Mouse (Mus musculus): ENCODE results near the gene Spag9. TPM values are rescaled to one million over a fixed set of nuclear protein-coding genes. Genes with fewer than 3 reads are reported as not detected.
A peak's percentile ranks its signal among the peaks of the same experiment; 100 is the strongest.

Spag9 gene
- total RNA-seq, 2 experiments from 2014 or later, result 25.3 to 51.1 TPM

GRCm38 (mm10) chr11:94148105-94148696, 152.3 kb downstream of the Spag9 start:
- no peak for ATAC-seq (replicated peaks; ENCODE audit: poor library complexity, severe bottlenecking)

- peak; percentile 84 for ATAC-seq (replicated peaks; ENCODE audit: poor library complexity, severe bottlenecking)
Measured at GRCm38 (mm10) chr11:94148931-94149491, 153.1 kb downstream of the Spag9 start.

GRCm38 (mm10) chr11:94149509-94150259, 153.8 kb downstream of the Spag9 start:
- peak; percentile 45 for ATAC-seq (replicated peaks; ENCODE audit: poor library complexity, severe bottlenecking)

GRCm38 (mm10) chr11:94150519-94151470, 154.9 kb downstream of the Spag9 start:
- ATAC-seq (replicated peaks; ENCODE audit: poor library complexity, severe bottlenecking), result no peak

GRCm38 (mm10) chr11:94154201-94154600, 158.3 kb downstream of the Spag9 start:
- no peak for ATAC-seq (replicated peaks; ENCODE audit: poor library complexity, severe bottlenecking)

GRCm38 (mm10) chr11:94158521-94158920, 162.6 kb downstream of the Spag9 start:
- ATAC-seq (replicated peaks; ENCODE audit: poor library complexity, severe bottlenecking), result no peak

GRCm38 (mm10) chr11:94159066-94159880, 163.4 kb downstream of the Spag9 start:
- ATAC-seq (replicated peaks; ENCODE audit: poor library complexity, severe bottlenecking), result no peak

GRCm38 (mm10) chr11:94159911-94160415, 164.1 kb downstream of the Spag9 start:
- no peak for ATAC-seq (replicated peaks; ENCODE audit: poor library complexity, severe bottlenecking)

- ATAC-seq (replicated peaks; ENCODE audit: poor library complexity, severe bottlenecking), result peak; percentile 81
Measured at GRCm38 (mm10) chr11:94160443-94161266, 164.8 kb downstream of the Spag9 start.

GRCm38 (mm10) chr11:94161267-94161646, 165.4 kb downstream of the Spag9 start:
- peak; percentile 85 for ATAC-seq (replicated peaks; ENCODE audit: poor library complexity, severe bottlenecking)

GRCm38 (mm10) chr11:94161867-94162581, 166.1 kb downstream of the Spag9 start:
- ATAC-seq (replicated peaks; ENCODE audit: poor library complexity, severe bottlenecking), result no peak

- no peak for ATAC-seq (replicated peaks; ENCODE audit: poor library complexity, severe bottlenecking)
Measured at GRCm38 (mm10) chr11:94163005-94163767, 167.3 kb downstream of the Spag9 start.

GRCm38 (mm10) chr11:94165745-94166144, 169.9 kb downstream of the Spag9 start:
- no peak for ATAC-seq (replicated peaks; ENCODE audit: poor library complexity, severe bottlenecking)

GRCm38 (mm10) chr11:94168238-94168637, 172.3 kb downstream of the Spag9 start:
- no peak for ATAC-seq (replicated peaks; ENCODE audit: poor library complexity, severe bottlenecking)

- peak; percentile 20; the same call in 1 of the 2 replicates for ATAC-seq (replicated peaks; ENCODE audit: poor library complexity, severe bottlenecking)
Measured at GRCm38 (mm10) chr11:94169596-94169995, 173.7 kb downstream of the Spag9 start.

GRCm38 (mm10) chr11:94171691-94172090, 175.8 kb downstream of the Spag9 start:
- no peak for ATAC-seq (replicated peaks; ENCODE audit: poor library complexity, severe bottlenecking)

- no peak for ATAC-seq (replicated peaks; ENCODE audit: poor library complexity, severe bottlenecking)
Measured at GRCm38 (mm10) chr11:94172186-94172585, 176.3 kb downstream of the Spag9 start.
